Mouse (Mus musculus): ENCODE measurements around the gene Maml3. TPM values are rescaled to one million over a fixed set of nuclear protein-coding genes. Genes with fewer than 3 reads are reported as not detected.

The Maml3 gene
- polyA plus RNA-seq, 1 experiment from 2014 or later = 2.6 TPM

GRCm38 (mm10) chr3:51824506-51824905 lies 280.4 kb downstream of the Maml3 start:
- ATAC-seq (replicated peaks; ENCODE audit: insufficient number of reproducible peaks, low FRiP score, low TSS enrichment) = no peak
- Histone ChIP-seq H3K4me3 (ENCODE audit: low read depth, low read length) (no peak overlapping the region), H3K27me3 (ENCODE audit: control insufficient read depth, insufficient read depth, low read length) (no peaks in the 10 kb centered on the region), H3K9me3 (replicated peaks; ENCODE audit: control insufficient read depth, low read length) (no peaks in the 10 kb centered on the region), H3K9ac (ENCODE audit: low read depth, low read length) (no peak overlapping the region), H3K4me1 (ENCODE audit: control insufficient read depth, insufficient read depth, low read length) (peaks cover 3% of the 10 kb centered on the region; the same call in 1 of the 2 replicates), H3K36me3 (ENCODE audit: control insufficient read depth, insufficient read depth, low read length) (no peaks in the 10 kb centered on the region), H3K4me2 (no peak overlapping the region), H3K27ac (ENCODE audit: low read depth, low read length) (no peak overlapping the region)
- 83% methylated on average over 9 of the region's 9 CpGs for WGBS (ENCODE audit: insufficient replicate concordance)

- ATAC-seq (replicated peaks; ENCODE audit: insufficient number of reproducible peaks, low FRiP score, low TSS enrichment) = peak; percentile 75
- Histone ChIP-seq H3K4me1 (ENCODE audit: control insufficient read depth, insufficient read depth, low read length) (peaks cover 3% of the 10 kb centered on the region; the same call in 1 of the 2 replicates), H3K36me3 (ENCODE audit: control insufficient read depth, insufficient read depth, low read length) (no peaks in the 10 kb centered on the region), H3K4me2 (peak overlapping the region; percentile 34; the same call in 1 of the 2 replicates), H3K9me3 (replicated peaks; ENCODE audit: control insufficient read depth, low read length) (no peaks in the 10 kb centered on the region), H3K9ac (ENCODE audit: low read depth, low read length) (no peak overlapping the region), H3K4me3 (ENCODE audit: low read depth, low read length) (no peak overlapping the region), H3K27me3 (ENCODE audit: control insufficient read depth, insufficient read depth, low read length) (no peaks in the 10 kb centered on the region), H3K27ac (ENCODE audit: low read depth, low read length) (peak overlapping the region; percentile 41)
- whole genome bisulfite sequencing (ENCODE audit: insufficient replicate concordance) = 34% methylated on average over 10 of the region's 10 CpGs
These were observed 283.3 kb downstream of the Maml3 start for GRCm38 (mm10) chr3:51821551-51821950.

GRCm38 (mm10) chr3:51819109-51819508 lies 285.8 kb downstream of the Maml3 start:
- H3K36me3 ChIP-seq (ENCODE audit: control insufficient read depth, insufficient read depth, low read length) = no peaks in the 10 kb centered on the region
- WGBS (ENCODE audit: insufficient replicate concordance) = 91% methylated on average over 7 of the region's 7 CpGs
- no peak overlapping the region for H3K4me2 ChIP-seq
- ATAC-seq (replicated peaks; ENCODE audit: insufficient number of reproducible peaks, low FRiP score, low TSS enrichment) = no peak
- H3K4me3 ChIP-seq (ENCODE audit: low read depth, low read length) = no peak overlapping the region
- no peaks in the 10 kb centered on the region for H3K27me3 ChIP-seq (ENCODE audit: control insufficient read depth, insufficient read depth, low read length)
- H3K9me3 ChIP-seq (replicated peaks; ENCODE audit: control insufficient read depth, low read length) = no peaks in the 10 kb centered on the region
- no peak overlapping the region for H3K27ac ChIP-seq (ENCODE audit: low read depth, low read length)
- H3K9ac ChIP-seq (ENCODE audit: low read depth, low read length) = no peak overlapping the region
- peaks cover 3% of the 10 kb centered on the region; the same call in 1 of the 2 replicates for H3K4me1 ChIP-seq (ENCODE audit: control insufficient read depth, insufficient read depth, low read length)

- Histone ChIP-seq H3K27me3 (ENCODE audit: control insufficient read depth, insufficient read depth, low read length) (no peaks in the 10 kb centered on the region), H3K36me3 (ENCODE audit: control insufficient read depth, insufficient read depth, low read length) (no peaks in the 10 kb centered on the region), H3K9me3 (replicated peaks; ENCODE audit: control insufficient read depth, low read length) (no peaks in the 10 kb centered on the region), H3K9ac (ENCODE audit: low read depth, low read length) (no peak overlapping the region), H3K4me2 (no peak overlapping the region), H3K4me1 (ENCODE audit: control insufficient read depth, insufficient read depth, low read length) (peaks cover 3% of the 10 kb centered on the region; the same call in 1 of the 2 replicates), H3K27ac (ENCODE audit: low read depth, low read length) (no peak overlapping the region), H3K4me3 (ENCODE audit: low read depth, low read length) (no peak overlapping the region)
- 92% methylated on average over 15 of the region's 15 CpGs for WGBS (ENCODE audit: insufficient replicate concordance)
- ATAC-seq (replicated peaks; ENCODE audit: insufficient number of reproducible peaks, low FRiP score, low TSS enrichment) = no peak
These were observed 287.0 kb downstream of the Maml3 start for GRCm38 (mm10) chr3:51817919-51818318.

- H3K4me2 ChIP-seq = no peak overlapping the region
- no peaks in the 10 kb centered on the region for H3K27me3 ChIP-seq (ENCODE audit: control insufficient read depth, insufficient read depth, low read length)
- peaks cover 3% of the 10 kb centered on the region; the same call in 1 of the 2 replicates for H3K4me1 ChIP-seq (ENCODE audit: control insufficient read depth, insufficient read depth, low read length)
- ATAC-seq (replicated peaks; ENCODE audit: insufficient number of reproducible peaks, low FRiP score, low TSS enrichment) = no peak
- H3K4me3 ChIP-seq (ENCODE audit: low read depth, low read length) = no peak overlapping the region
- WGBS (ENCODE audit: insufficient replicate concordance) = 80% methylated on average over 6 of the region's 6 CpGs
- no peak overlapping the region for H3K9ac ChIP-seq (ENCODE audit: low read depth, low read length)
- no peaks in the 10 kb centered on the region for H3K36me3 ChIP-seq (ENCODE audit: control insufficient read depth, insufficient read depth, low read length)
- no peak overlapping the region for H3K27ac ChIP-seq (ENCODE audit: low read depth, low read length)
- H3K9me3 ChIP-seq (replicated peaks; ENCODE audit: control insufficient read depth, low read length) = no peaks in the 10 kb centered on the region
These were observed 287.5 kb downstream of the Maml3 start for GRCm38 (mm10) chr3:51817329-51817728.

- no peaks in the 10 kb centered on the region for H3K4me1 ChIP-seq (ENCODE audit: control insufficient read depth, insufficient read depth, low read length)
- H3K36me3 ChIP-seq (ENCODE audit: control insufficient read depth, insufficient read depth, low read length) = no peaks in the 10 kb centered on the region
- H3K27ac ChIP-seq (ENCODE audit: low read depth, low read length) = no peak overlapping the region
- no peak overlapping the region for H3K4me2 ChIP-seq
- no peak overlapping the region for H3K4me3 ChIP-seq (ENCODE audit: low read depth, low read length)
- WGBS (ENCODE audit: insufficient replicate concordance) = 85% methylated on average over 7 of the region's 7 CpGs
- ATAC-seq (replicated peaks; ENCODE audit: insufficient number of reproducible peaks, low FRiP score, low TSS enrichment) = no peak
- H3K27me3 ChIP-seq (ENCODE audit: control insufficient read depth, insufficient read depth, low read length) = no peaks in the 10 kb centered on the region
- H3K9me3 ChIP-seq (replicated peaks; ENCODE audit: control insufficient read depth, low read length) = no peaks in the 10 kb centered on the region
- H3K9ac ChIP-seq (ENCODE audit: low read depth, low read length) = no peak overlapping the region
These were observed 288.2 kb downstream of the Maml3 start for GRCm38 (mm10) chr3:51816517-51817285.

GRCm38 (mm10) chr3:51814073-51814472 lies 290.8 kb downstream of the Maml3 start:
- ATAC-seq (replicated peaks; ENCODE audit: insufficient number of reproducible peaks, low FRiP score, low TSS enrichment) = no peak
- Histone ChIP-seq H3K9me3 (replicated peaks; ENCODE audit: control insufficient read depth, low read length) (no peaks in the 10 kb centered on the region), H3K27ac (ENCODE audit: low read depth, low read length) (no peak overlapping the region), H3K36me3 (ENCODE audit: control insufficient read depth, insufficient read depth, low read length) (no peaks in the 10 kb centered on the region), H3K4me3 (ENCODE audit: low read depth, low read length) (no peak overlapping the region), H3K9ac (ENCODE audit: low read depth, low read length) (no peak overlapping the region), H3K4me1 (ENCODE audit: control insufficient read depth, insufficient read depth, low read length) (no peaks in the 10 kb centered on the region), H3K4me2 (no peak overlapping the region), H3K27me3 (ENCODE audit: control insufficient read depth, insufficient read depth, low read length) (no peaks in the 10 kb centered on the region)
- 73% methylated on average over 4 of the region's 4 CpGs for WGBS (ENCODE audit: insufficient replicate concordance)

GRCm38 (mm10) chr3:51813186-51813585 lies 291.7 kb downstream of the Maml3 start:
- no peak overlapping the region for H3K27ac ChIP-seq (ENCODE audit: low read depth, low read length)
- 95% methylated on average over 5 of the region's 5 CpGs for WGBS (ENCODE audit: insufficient replicate concordance)
- ATAC-seq (replicated peaks; ENCODE audit: insufficient number of reproducible peaks, low FRiP score, low TSS enrichment) = no peak
- no peaks in the 10 kb centered on the region for H3K36me3 ChIP-seq (ENCODE audit: control insufficient read depth, insufficient read depth, low read length)
- H3K9ac ChIP-seq (ENCODE audit: low read depth, low read length) = no peak overlapping the region
- H3K4me2 ChIP-seq = no peak overlapping the region
- no peaks in the 10 kb centered on the region for H3K4me1 ChIP-seq (ENCODE audit: control insufficient read depth, insufficient read depth, low read length)
- H3K9me3 ChIP-seq (replicated peaks; ENCODE audit: control insufficient read depth, low read length) = no peaks in the 10 kb centered on the region
- no peak overlapping the region for H3K4me3 ChIP-seq (ENCODE audit: low read depth, low read length)
- H3K27me3 ChIP-seq (ENCODE audit: control insufficient read depth, insufficient read depth, low read length) = no peaks in the 10 kb centered on the region

GRCm38 (mm10) chr3:51810731-51811130 lies 294.1 kb downstream of the Maml3 start:
- H3K9me3 ChIP-seq (replicated peaks; ENCODE audit: control insufficient read depth, low read length) = no peaks in the 10 kb centered on the region
- H3K4me3 ChIP-seq (ENCODE audit: low read depth, low read length) = no peak overlapping the region
- H3K27ac ChIP-seq (ENCODE audit: low read depth, low read length) = no peak overlapping the region
- H3K4me1 ChIP-seq (ENCODE audit: control insufficient read depth, insufficient read depth, low read length) = no peaks in the 10 kb centered on the region
- H3K4me2 ChIP-seq = no peak overlapping the region
- WGBS (ENCODE audit: insufficient replicate concordance) = 77% methylated on average over 7 of the region's 7 CpGs
- H3K27me3 ChIP-seq (ENCODE audit: control insufficient read depth, insufficient read depth, low read length) = no peaks in the 10 kb centered on the region
- no peaks in the 10 kb centered on the region for H3K36me3 ChIP-seq (ENCODE audit: control insufficient read depth, insufficient read depth, low read length)
- ATAC-seq (replicated peaks; ENCODE audit: insufficient number of reproducible peaks, low FRiP score, low TSS enrichment) = no peak
- H3K9ac ChIP-seq (ENCODE audit: low read depth, low read length) = no peak overlapping the region
